Mouse (Mus musculus) MEL-GATA-1-ER (cell line): Measurements from ENCODE around the gene Slc8b1.
"Not testable (repeated sequence)": the region's sequence is repeated elsewhere in the genome, so short reads cannot be mapped to it uniquely, and the experiment has no call there.

Experiments
- DNase-seq: peaks from one replicate; pipeline ENCODE4 v3.0.0-alpha.2; 2012; ENCODE audit warnings: low read depth; ENCODE audit errors: extremely low read depth

Slc8b1 gene

GRCm38 (mm10) chr5:120495703-120496226, 15.2 kb upstream of the Slc8b1 start:
- DNase-seq: no peak

DNA sequence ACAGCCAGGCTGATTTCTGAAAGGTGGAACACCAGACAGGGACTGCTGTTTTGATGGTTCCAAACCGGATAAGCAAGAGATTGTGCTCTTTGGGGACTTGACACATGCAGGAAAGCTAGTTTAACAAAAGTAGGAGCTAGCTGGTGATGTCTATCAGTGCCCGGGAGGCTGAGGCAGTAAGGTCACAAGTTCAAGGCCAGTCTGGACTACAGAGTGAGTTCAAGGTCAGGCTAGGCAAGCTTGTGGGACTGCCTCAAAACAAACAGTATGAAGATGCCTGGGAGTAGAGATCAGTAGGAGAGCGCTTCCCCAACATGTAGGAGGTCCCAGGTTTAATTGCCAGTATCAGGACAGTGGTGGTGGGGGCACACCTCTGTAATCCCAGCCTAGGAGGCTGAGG, 13.9 kb upstream of the Slc8b1 start:
- DNase-seq: no peak

GRCm38 (mm10) chr5:120499202-120499601, 11.8 kb upstream of the Slc8b1 start:
- DNase-seq: no peak

DNA sequence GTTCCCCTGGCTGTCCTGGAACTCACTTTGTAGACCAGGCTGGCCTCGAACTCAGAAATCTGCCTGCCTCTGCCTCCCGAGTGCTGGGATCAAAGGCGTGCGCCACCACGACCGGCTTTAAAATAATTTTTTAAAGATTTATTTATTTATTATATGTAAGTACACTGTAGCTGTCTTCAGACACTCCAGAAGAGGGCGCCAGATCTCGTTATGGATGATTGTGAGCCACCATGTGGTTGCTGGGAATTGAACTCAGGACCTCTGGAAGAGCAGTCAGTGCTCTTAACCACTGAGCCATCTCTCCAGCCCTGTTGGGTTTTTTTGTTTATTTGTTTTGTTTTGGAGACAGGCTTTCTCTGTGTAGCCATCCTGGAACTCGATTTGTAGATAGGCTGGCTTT, 10.4 kb upstream of the Slc8b1 start:
- DNase-seq: not testable (repeated sequence)

- no peak for DNase-seq
Observed at GRCm38 (mm10) chr5:120502147-120502621, 8.8 kb upstream of the Slc8b1 start.

DNA sequence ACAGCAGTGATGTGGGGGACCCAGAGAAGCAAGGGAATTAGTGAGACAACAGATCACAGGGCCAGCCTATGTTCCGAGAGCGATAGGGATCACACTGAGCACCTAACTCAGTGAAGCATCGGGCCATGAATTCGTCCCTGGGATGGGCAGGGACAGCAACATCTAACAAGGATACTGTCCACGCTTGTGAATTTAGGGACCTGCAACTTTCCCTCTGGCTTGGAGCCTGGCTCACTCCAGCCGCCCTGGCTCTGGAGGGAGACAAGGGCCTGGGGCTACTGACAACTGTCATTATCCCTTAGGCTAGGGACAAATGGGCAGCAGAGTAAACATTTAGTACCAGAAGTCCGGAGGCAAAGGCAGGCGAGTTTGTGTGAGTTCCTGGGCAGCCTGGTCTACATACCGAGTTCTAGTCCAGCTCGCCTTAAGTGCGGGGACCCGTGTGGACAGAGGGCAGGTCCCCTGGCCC, 8.3 kb upstream of the Slc8b1 start:
- no peak for DNase-seq

DNA sequence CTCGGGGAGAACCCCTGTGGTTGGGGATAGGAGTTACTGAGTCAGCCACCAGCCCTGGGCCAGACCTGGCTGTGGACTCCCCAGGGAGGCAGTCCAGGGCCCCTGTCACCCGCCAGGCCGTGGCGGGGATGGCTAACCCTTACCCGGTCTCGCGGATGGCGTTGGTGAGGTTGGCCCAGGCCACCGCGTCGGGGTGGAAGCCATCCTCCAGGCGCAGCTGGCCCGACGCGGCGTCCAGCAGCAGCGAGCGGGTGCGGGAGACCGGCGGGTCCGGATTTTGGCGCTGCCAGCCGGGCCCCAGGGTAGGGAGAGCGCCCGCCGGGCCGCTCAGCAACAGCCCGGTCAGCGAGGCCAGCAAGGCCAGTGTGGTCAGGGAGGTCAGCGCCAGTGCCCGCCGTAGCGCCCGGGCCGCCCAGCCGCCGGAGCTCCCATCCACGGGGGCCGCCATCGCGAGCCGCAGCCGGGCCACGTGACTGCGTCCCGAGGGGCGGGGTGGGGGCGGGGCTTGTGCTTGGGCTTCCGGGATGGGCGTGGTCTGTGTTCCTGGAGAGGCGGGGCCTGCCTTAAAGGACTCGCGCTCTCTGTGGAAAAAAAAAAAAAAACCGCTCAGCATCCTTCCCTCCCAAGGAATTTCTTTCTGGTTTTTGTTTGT, 7.7 kb upstream of the Slc8b1 start, which contains the start of gene Plbd2:
Plbd2 (minus strand) TSS at position 482 of the 652 bp plus-strand sequence.
- no peak for DNase-seq

DNA sequence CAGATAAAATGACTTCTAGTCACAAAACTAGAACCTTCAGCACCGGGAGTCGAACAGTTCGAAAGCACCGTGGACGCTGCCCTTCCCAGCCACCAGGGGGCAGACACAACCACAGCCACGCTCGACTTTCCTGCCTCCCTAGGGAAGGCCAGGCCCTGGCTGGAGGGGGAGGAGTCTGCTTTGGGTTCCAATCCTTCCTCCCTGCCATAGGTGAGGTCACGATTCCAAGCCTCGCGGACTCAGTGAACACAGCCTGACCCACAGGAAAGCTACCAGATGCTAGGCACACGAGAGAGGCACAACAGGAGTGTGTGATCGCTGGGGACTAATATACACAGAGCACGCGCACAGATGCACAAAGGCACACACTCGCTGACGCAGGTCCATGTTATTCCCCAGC, 5.6 kb upstream of the Slc8b1 start:
- DNase-seq: peak; percentile 57

DNA sequence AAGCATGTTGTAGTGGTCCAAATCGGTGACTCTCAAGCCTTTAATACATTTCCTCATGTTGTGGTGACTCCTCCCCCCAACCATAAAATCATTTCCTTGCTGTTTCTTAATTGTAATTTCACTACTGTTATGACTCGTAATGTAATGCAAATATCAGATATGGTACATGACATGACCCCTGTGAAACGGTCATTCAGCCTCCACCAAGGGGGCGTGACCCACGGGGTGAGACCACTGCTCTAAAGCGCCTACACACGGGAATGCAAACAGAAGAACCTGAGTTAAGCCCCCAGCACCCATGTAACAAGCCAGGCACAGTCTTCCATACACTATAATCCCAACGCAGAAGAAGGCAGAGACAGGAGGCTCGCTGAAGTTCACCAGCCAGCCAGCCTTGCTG, 5.2 kb upstream of the Slc8b1 start:
- DNase-seq: no peak

DNA sequence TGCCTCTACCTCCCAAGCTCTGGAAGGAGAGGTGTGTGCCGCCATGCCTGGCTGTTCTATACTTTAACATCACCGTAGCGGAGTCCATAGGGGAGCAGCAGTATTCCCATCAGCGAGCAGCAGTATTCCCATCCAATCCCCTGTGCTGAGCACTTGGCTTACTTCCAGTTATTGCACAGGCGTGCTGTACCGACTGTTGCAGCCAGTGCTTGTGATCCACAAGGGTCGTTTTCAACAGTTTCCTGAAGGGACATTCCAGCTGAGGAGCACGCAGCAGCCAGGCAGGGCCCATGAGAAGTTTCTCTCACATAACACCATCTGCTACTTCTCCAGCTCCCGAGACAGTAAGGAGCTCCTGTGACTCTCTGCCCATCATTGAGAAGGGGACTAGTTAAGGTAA, 4.5 kb upstream of the Slc8b1 start:
- no peak for DNase-seq

GRCm38 (mm10) chr5:120507311-120507710, 3.7 kb upstream of the Slc8b1 start:
- no peak for DNase-seq

GRCm38 (mm10) chr5:120511643-120512220, 764 bp downstream of the Slc8b1 start:
- no peak for DNase-seq

DNA sequence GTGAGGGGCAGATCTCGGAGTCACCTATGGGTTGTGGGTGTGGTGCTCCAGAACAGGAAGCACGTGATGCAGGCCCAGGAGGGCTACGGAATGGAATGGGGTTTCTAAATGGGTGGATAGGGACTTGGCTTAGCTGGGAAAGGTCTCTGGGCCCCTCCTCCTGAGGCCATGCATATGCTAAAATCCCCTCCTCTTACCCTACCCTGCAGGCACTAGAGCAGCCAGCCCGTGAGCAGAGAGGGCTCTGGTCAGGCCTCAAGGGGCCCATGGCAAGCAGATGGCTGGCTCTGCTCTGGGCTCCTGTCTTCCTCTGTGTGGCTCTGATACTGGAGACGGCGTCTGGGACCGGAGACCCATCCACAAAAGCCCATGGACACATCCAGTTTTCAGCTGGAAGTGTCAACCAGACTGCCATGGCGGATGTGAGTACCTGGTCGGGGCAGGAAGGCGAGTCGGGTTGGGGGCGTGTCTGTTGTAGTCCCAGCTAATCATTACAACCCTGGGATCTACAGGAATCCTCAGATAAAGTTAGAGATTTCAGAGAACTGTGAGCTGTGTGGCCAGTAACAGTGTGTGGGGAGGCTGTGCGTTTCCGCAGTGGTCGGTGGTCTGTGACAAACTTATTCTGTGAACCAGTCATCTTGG, 2.1 kb downstream of the Slc8b1 start:
- no peak for DNase-seq

DNA sequence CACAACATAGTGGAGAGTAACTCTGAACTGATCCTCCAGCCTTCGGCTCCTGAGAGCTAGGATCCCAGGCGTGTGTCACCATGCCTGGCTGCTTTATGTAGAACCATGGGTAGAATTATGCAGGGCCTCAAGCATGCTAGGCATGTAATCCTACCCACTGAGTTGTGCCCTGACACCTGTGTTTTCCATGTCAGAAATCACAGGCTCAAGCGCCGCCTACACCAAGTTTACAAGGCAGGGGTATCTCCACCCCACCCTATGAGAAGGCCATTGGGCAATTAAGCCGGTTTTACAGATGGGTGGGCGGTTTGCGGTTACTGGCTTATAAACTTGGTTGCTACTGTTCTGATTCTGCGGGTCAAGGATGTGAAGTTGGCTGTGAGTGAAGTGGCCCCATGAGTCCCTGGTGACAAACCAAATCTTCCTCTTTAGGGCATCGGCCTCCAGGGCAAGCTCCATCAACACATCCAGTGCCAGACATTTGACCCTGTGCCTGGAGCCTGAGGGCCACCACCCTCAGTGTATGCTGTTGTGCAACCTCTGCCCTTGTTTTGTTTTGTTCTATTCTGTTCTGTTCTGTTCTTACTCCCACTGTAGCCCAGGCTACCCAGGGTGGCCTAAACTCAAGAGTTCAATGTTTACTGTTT, 3.2 kb downstream of the Slc8b1 start:
- DNase-seq: no peak

DNA sequence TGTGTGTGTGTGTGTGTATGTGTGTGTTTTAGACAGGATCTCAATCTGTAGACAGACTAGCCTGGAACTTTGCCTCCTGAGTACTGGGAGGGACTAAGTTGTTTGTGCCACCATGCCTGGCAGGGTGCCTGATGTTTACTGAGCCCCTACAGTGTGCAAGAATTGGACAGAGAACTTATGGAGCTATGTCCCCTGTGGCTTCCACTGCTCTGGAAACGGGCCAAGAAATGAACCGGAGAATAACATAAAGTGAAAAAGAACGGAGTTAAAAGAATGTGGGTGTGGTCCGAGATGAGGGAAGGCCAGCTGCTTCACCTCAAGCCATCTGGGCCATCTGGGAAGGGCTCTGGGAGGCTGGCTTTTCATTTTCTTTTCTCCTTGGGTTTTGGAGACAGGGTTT, 3.8 kb downstream of the Slc8b1 start:
- no peak for DNase-seq

- no peak for DNase-seq
Observed at GRCm38 (mm10) chr5:120515451-120515850, 4.5 kb downstream of the Slc8b1 start.

DNA sequence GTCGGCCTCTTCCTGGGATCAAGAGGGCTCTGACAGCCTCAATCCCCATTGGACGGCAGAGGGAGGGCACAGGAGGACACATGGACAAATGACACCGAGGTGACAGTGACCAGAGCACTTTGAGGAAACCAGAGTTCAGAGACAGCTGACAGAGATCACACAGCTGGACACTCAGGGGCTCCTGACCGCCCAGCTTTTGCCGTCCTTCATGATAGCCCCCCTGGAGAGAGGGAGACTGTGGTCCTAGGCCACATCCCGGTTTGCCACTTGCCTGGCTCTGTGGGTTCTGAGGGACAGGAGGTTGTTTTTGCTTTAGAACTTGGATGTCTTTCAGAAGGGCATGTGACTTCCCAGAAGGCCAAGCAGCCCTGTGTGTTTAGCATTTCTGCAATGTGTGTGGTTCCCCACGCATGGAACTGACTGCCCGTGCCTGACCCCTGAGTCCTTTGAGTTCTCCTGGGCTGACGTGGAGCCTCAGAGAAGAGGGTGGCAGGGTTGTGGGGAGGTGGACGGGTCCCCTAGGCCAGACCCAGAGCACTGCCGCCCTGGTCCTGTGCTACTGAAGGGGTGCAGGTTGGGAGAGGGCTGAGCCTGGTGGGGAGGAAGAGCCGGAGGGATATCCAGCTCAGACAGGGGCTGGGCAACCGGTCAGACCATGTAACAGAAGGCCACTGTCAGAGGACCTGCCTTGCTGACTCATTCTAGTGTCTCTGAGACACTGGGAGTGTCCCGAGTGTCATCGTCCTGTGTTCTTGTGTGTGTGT, 5.4 kb downstream of the Slc8b1 start:
- no peak for DNase-seq

GRCm38 (mm10) chr5:120517552-120517951, 6.6 kb downstream of the Slc8b1 start:
- no peak for DNase-seq

GRCm38 (mm10) chr5:120522649-120523048, 11.7 kb downstream of the Slc8b1 start:
- DNase-seq: no peak

DNA sequence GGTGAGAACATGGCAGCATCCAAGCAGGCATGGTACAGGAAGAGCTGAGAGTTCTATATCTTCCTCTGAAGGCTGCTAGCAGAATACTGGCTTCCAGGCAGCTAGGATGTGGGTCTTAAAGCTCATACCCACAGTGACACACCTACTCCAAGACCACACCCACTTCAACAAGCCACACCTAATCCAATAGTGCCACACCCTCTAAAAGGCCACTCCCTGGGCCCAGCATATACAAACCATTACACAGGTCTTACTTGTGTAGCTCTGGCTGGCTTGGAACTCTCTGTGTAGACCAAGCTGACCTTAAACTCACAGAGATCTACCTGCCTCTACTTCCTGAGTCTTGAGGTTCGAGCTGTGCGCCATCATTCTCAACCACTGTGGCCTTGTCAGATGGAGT, 13.8 kb downstream of the Slc8b1 start:
- no peak for DNase-seq

- DNase-seq: no peak
Observed at GRCm38 (mm10) chr5:120525737-120526136, 14.8 kb downstream of the Slc8b1 start.
